ENCODE assay signal across 15 mouse cellular contexts in genomic region chr3:120982795-120983555, GRCm38 (mm10).
A peak's percentile ranks its signal among the peaks of the same experiment; 100 is the strongest.
DNase-seq lines count a peak whose midpoint lies in the region; ATAC-seq lines count a peak whose summit lies in the region.
"Had no signal": no experiment of that assay in that cellular context is flagged by ENCODE, and none has a peak within 500 bp of the region (broad histone marks: within the 10 kb centered on the region; RNA-seq: fewer than 3 reads in every experiment).

No protein-coding gene starts in this region.

- peak overlapping the region; percentile 41; the same call in 1 of the 2 replicates for H3K27ac ChIP-seq in forebrain, embryonic 11.5 days (ENCODE audit: low read depth, low read length)
- H3K27ac ChIP-seq in forebrain, embryonic 10.5 days, result no peak overlapping the region
- peak overlapping the region; percentile 93 for H3K27ac ChIP-seq in forebrain, embryonic 15.5 days (replicated peaks)
- no peak overlapping the region for H3K27ac ChIP-seq in midbrain, embryonic 11.5 days (ENCODE audit: low read depth, low read length)
- H3K27ac ChIP-seq in neural tube, embryonic 15.5 days (replicated peaks), result no peak overlapping the region
- H3K27ac ChIP-seq: kidney, embryonic 15.5 days had no signal

- peaks cover 2% of the 10 kb centered on the region; the same call in 1 of the 2 replicates for H3K27me3 ChIP-seq in forebrain, embryonic 11.5 days (ENCODE audit: control insufficient read depth, insufficient read depth, low read length)
- H3K27me3 ChIP-seq in forebrain, embryonic 10.5 days (ENCODE audit: poor library complexity, severe bottlenecking), result peaks cover 37% of the 10 kb centered on the region
- no peaks in the 10 kb centered on the region for H3K27me3 ChIP-seq in forebrain, embryonic 15.5 days
- no peaks in the 10 kb centered on the region for H3K27me3 ChIP-seq in midbrain, embryonic 11.5 days (ENCODE audit: control insufficient read depth, insufficient read depth, low read length)
- H3K27me3 ChIP-seq in neural tube, embryonic 15.5 days (replicated peaks), result no peaks in the 10 kb centered on the region
- H3K27me3 ChIP-seq: kidney, embryonic 15.5 days had no signal

- H3K9ac ChIP-seq in forebrain, embryonic 11.5 days (ENCODE audit: low read length), result no peak overlapping the region
- no peak overlapping the region for H3K9ac ChIP-seq in forebrain, embryonic 15.5 days (replicated peaks)
- no peak overlapping the region for H3K9ac ChIP-seq in midbrain, embryonic 11.5 days (ENCODE audit: low read length)
- H3K9ac ChIP-seq in neural tube, embryonic 15.5 days (replicated peaks), result no peak overlapping the region
- H3K9ac ChIP-seq: kidney, embryonic 15.5 days; lung, embryonic 14.5 days had no signal

- no peaks in the 10 kb centered on the region for H3K9me3 ChIP-seq in forebrain, embryonic 11.5 days (ENCODE audit: control insufficient read depth, low read length)
- no peaks in the 10 kb centered on the region for H3K9me3 ChIP-seq in forebrain, embryonic 10.5 days
- H3K9me3 ChIP-seq in forebrain, embryonic 15.5 days, result no peaks in the 10 kb centered on the region
- H3K9me3 ChIP-seq in midbrain, embryonic 11.5 days (ENCODE audit: control insufficient read depth, low read length), result no peaks in the 10 kb centered on the region
- no peaks in the 10 kb centered on the region for H3K9me3 ChIP-seq in neural tube, embryonic 15.5 days (replicated peaks)
- H3K9me3 ChIP-seq: kidney, embryonic 15.5 days had no signal

- ATAC-seq in forebrain, embryonic 11.5 days (replicated peaks; ENCODE audit: low FRiP score), result peak; percentile 76
- peak; percentile 80 for ATAC-seq in forebrain, embryonic 15.5 days (replicated peaks)
- peak; percentile 61 for ATAC-seq in midbrain, embryonic 11.5 days (ENCODE audit: low FRiP score)
- peak; percentile 73; the same call in 1 of the 2 replicates for ATAC-seq in neural tube, embryonic 15.5 days (ENCODE audit: low FRiP score)
- ATAC-seq: inflammation-experienced regulatory T-cells, adult 6 months had no signal

- peak overlapping the region; percentile 5; the same call in 1 of the 2 replicates for H3K4me2 ChIP-seq in forebrain, embryonic 11.5 days (ENCODE audit: low read depth, low read length, severe bottlenecking)
- peak overlapping the region; percentile 19; the same call in 1 of the 2 replicates for H3K4me2 ChIP-seq in forebrain, embryonic 15.5 days (replicated peaks)
- H3K4me2 ChIP-seq in midbrain, embryonic 11.5 days, result peak overlapping the region; percentile 23; the same call in 1 of the 2 replicates
- peak overlapping the region; percentile 46 for H3K4me2 ChIP-seq in neural tube, embryonic 15.5 days
- H3K4me2 ChIP-seq: kidney, embryonic 15.5 days; lung, embryonic 14.5 days had no signal

- no peaks in the 10 kb centered on the region for H3K36me3 ChIP-seq in forebrain, embryonic 11.5 days (ENCODE audit: control insufficient read depth, insufficient read depth, low read length)
- no peaks in the 10 kb centered on the region for H3K36me3 ChIP-seq in forebrain, embryonic 10.5 days (replicated peaks)
- no peaks in the 10 kb centered on the region for H3K36me3 ChIP-seq in forebrain, embryonic 15.5 days
- H3K36me3 ChIP-seq in midbrain, embryonic 11.5 days (ENCODE audit: control insufficient read depth, insufficient read depth, low read length), result no peaks in the 10 kb centered on the region
- H3K36me3 ChIP-seq in neural tube, embryonic 15.5 days, result no peaks in the 10 kb centered on the region
- H3K36me3 ChIP-seq: kidney, embryonic 15.5 days had no signal

- peaks cover 9% of the 10 kb centered on the region for H3K4me1 ChIP-seq in forebrain, embryonic 11.5 days (replicated peaks; ENCODE audit: control insufficient read depth, insufficient read depth, low read length)
- H3K4me1 ChIP-seq in forebrain, embryonic 10.5 days, result peaks cover 25% of the 10 kb centered on the region
- H3K4me1 ChIP-seq in forebrain, embryonic 15.5 days, result peaks cover 28% of the 10 kb centered on the region
- peaks cover 13% of the 10 kb centered on the region for H3K4me1 ChIP-seq in midbrain, embryonic 11.5 days (ENCODE audit: control insufficient read depth, insufficient read depth, low read length)
- peaks cover 14% of the 10 kb centered on the region for H3K4me1 ChIP-seq in neural tube, embryonic 15.5 days
- H3K4me1 ChIP-seq: kidney, embryonic 15.5 days had no signal

- H3K4me3 ChIP-seq in forebrain, embryonic 11.5 days (ENCODE audit: low read depth, low read length), result no peak overlapping the region
- no peak overlapping the region for H3K4me3 ChIP-seq in forebrain, embryonic 10.5 days
- no peak overlapping the region for H3K4me3 ChIP-seq in forebrain, embryonic 15.5 days
- no peak overlapping the region for H3K4me3 ChIP-seq in midbrain, embryonic 11.5 days (ENCODE audit: low read depth, low read length)
- no peak overlapping the region for H3K4me3 ChIP-seq in neural tube, embryonic 15.5 days (replicated peaks)
- H3K4me3 ChIP-seq: kidney, embryonic 15.5 days had no signal

- DNase-seq in forebrain, embryonic 11.5 days (ENCODE audit: low spot score), result no peak
- DNase-seq in forebrain, embryonic 10.5 days (ENCODE audit: extremely low spot score, low spot score), result no peak
- peak; percentile 90 for DNase-seq in midbrain, embryonic 11.5 days (ENCODE audit: low spot score, missing footprints)
- no peak for DNase-seq in layer of hippocampus, adult 11-12 months (ENCODE audit: low spot score)
- no peak for DNase-seq in frontal cortex, postnatal 36 days (ENCODE audit: low spot score in 2 of 2)
- no peak for DNase-seq in testis, postnatal 14 days (ENCODE audit: low spot score)
- DNase-seq: adrenal gland, adult 8-10 months; B cell, adult 2 months; gastrocnemius, postnatal 14 days; liver; lung, embryonic 14.5 days had no signal

- 13% methylated on average over 10 of the region's 10 CpGs for WGBS in forebrain, embryonic 11.5 days
- WGBS in forebrain, embryonic 10.5 days, result 22% methylated on average over 10 of the region's 10 CpGs
- WGBS in forebrain, embryonic 15.5 days, result 5% methylated on average over 10 of the region's 10 CpGs
- whole genome bisulfite sequencing in midbrain, embryonic 11.5 days, result 17% methylated on average over 10 of the region's 10 CpGs
- 20% methylated on average over 10 of the region's 10 CpGs for whole genome bisulfite sequencing in neural tube, embryonic 15.5 days

Comparison
In these comparisons a context has a peak if more than half of its experiments do, and no peak if none do; other contexts are left out.
1. H3K27ac ChIP-seq: peak in forebrain, embryonic 11.5 days (single experiment) and forebrain, embryonic 15.5 days (single experiment); none in forebrain, embryonic 10.5 days (single experiment), midbrain, embryonic 11.5 days (single experiment) and neural tube, embryonic 15.5 days (single experiment).
2. Peak in every context shown above with its lines, with median percentiles within 50 percentile points of each other: ATAC-seq and H3K4me2 ChIP-seq.